In genomic region chr5:33589221-33589888, GRCm38 (mm10) we compare ENCODE assay signal across 8 mouse cellular contexts. TPM values are rescaled to one million over a fixed set of nuclear protein-coding genes. Genes with fewer than 3 reads are reported as not detected.
DNase-seq lines count a peak whose midpoint lies in the region; ATAC-seq and TF ChIP-seq lines count a peak whose summit lies in the region.

No protein-coding gene starts in this region.

- no peak overlapping the region for H3K4me3 ChIP-seq in embryonic facial prominence, embryonic 13.5 days
- no peak overlapping the region for H3K4me3 ChIP-seq in lung, embryonic 14.5 days (ENCODE audit: low read depth, low read length)

- no peaks in the 10 kb centered on the region for H3K36me3 ChIP-seq in embryonic facial prominence, embryonic 13.5 days
- H3K36me3 ChIP-seq in lung, embryonic 14.5 days (ENCODE audit: insufficient read depth), result no peaks in the 10 kb centered on the region

- TF ChIP-seq CTCF in lung, embryonic 14.5 days (IDR thresholded peaks at IDR 0.05; ENCODE audit: low read depth), result peak; percentile 99

- no peak overlapping the region for H3K27ac ChIP-seq in embryonic facial prominence, embryonic 13.5 days
- H3K27ac ChIP-seq in lung, embryonic 14.5 days (ENCODE audit: low read depth), result no peak overlapping the region

- 0 out of 2 replicates have a peak overlapping the region, but pooled peaks have one; percentile 7 for H3K9ac ChIP-seq in embryonic facial prominence, embryonic 13.5 days
- no peak overlapping the region for H3K9ac ChIP-seq in lung, embryonic 14.5 days

- ATAC-seq in embryonic facial prominence, embryonic 13.5 days (ENCODE audit: insufficient number of reproducible peaks, insufficient read depth, low FRiP score, low TSS enrichment, low read depth), result no peak
- peak; percentile 62; the same call in 1 of the 2 replicates for ATAC-seq in lung, embryonic 14.5 days (ENCODE audit: insufficient read depth)

- no peaks in the 10 kb centered on the region for H3K27me3 ChIP-seq in embryonic facial prominence, embryonic 13.5 days
- no peaks in the 10 kb centered on the region for H3K27me3 ChIP-seq in lung, embryonic 14.5 days (ENCODE audit: insufficient read depth, low read length)

- H3K4me1 ChIP-seq in embryonic facial prominence, embryonic 13.5 days, result no peaks in the 10 kb centered on the region
- no peaks in the 10 kb centered on the region for H3K4me1 ChIP-seq in lung, embryonic 14.5 days (ENCODE audit: insufficient read depth)

- H3K9me3 ChIP-seq in embryonic facial prominence, embryonic 13.5 days, result no peaks in the 10 kb centered on the region
- H3K9me3 ChIP-seq in lung, embryonic 14.5 days (ENCODE audit: low read depth, low read length), result no peaks in the 10 kb centered on the region

- DNase-seq in CD8-positive naive resting alpha-beta T cell, adult 2 months (ENCODE audit: low read depth in 2 of 2, low spot score in 2 of 2), result peak; percentile 55 to 71
- peak; percentile 33 to 48 for DNase-seq in adrenal gland, postnatal 4 days (ENCODE audit: low spot score in 2 of 2)
- peak; percentile 38 for DNase-seq in heart, adult 8-10 months (ENCODE audit: low spot score)
- peak; percentile 70 for DNase-seq in layer of hippocampus, adult 11-12 months (ENCODE audit: low spot score)
- DNase-seq in lung, embryonic 14.5 days, result peak; percentile 89
- peak; percentile 71 for DNase-seq in ovary, postnatal 36 days (ENCODE audit: low spot score)
- DNase-seq in thymus, postnatal 14 days, result peak; percentile 76

- whole genome bisulfite sequencing in embryonic facial prominence, embryonic 13.5 days, result 71% methylated on average over 5 of the region's 5 CpGs
- 65% methylated on average over 5 of the region's 5 CpGs for WGBS in lung, embryonic 14.5 days

- no peak overlapping the region for H3K4me2 ChIP-seq in embryonic facial prominence, embryonic 13.5 days
- no peak overlapping the region for H3K4me2 ChIP-seq in lung, embryonic 14.5 days

RNA-seq across cellular contexts. Expression of gene Fam53a, which starts 40.1 kb away (rescaled TPM):
- 10 to 100 TPM; 29.5 to 29.7 TPM for total RNA-seq in adrenal gland, postnatal 4 days (2021)
- 63.3 and 67.7 TPM in 2 replicates for polyA plus RNA-seq in embryonic facial prominence, embryonic 13.5 days (2015; fragmentation: Nextera tagmentation; extraction: Ambion mirVana)
- total RNA-seq in heart, adult 8-10 months (2022), result 10 to 100 TPM; 24.0 to 30.9 (median 28.1) TPM
- 63.5 and 64.4 TPM in 2 replicates for polyA plus RNA-seq in lung, embryonic 14.5 days (2014; fragmentation: Nextera tagmentation; extraction: Ambion mirVana)

RNA-seq across cellular contexts. Expression of gene Gm9903, which starts 40.4 kb away (rescaled TPM):
- total RNA-seq in adrenal gland, postnatal 4 days (2021), result 1 to 10 TPM in 1 of 2 experiments, under 1 TPM in 1; 0.56 to 1.1 TPM
- polyA plus RNA-seq in embryonic facial prominence, embryonic 13.5 days (2015; fragmentation: Nextera tagmentation; extraction: Ambion mirVana), result 0.38 and 0.44 TPM in 2 replicates
- total RNA-seq in heart, adult 8-10 months (2022), result 1 to 10 TPM in 2 of 4 experiments, under 1 TPM in 2; 0.87 to 1.1 (median 1.0) TPM
- 0.26 and 0.31 TPM in 2 replicates for polyA plus RNA-seq in lung, embryonic 14.5 days (2014; fragmentation: Nextera tagmentation; extraction: Ambion mirVana)

Comparison
In these comparisons a context has a peak if more than half of its experiments do, and no peak if none do; other contexts are left out.
1. DNase-seq: peak in every context shown above with its lines; median percentile 89 in lung, embryonic 14.5 days; 76 in thymus, postnatal 14 days; 71 in ovary, postnatal 36 days; 70 in layer of hippocampus, adult 11-12 months; 63 in CD8-positive naive resting alpha-beta T cell, adult 2 months; 40 in adrenal gland, postnatal 4 days; 38 in heart, adult 8-10 months.